Mouse (Mus musculus) liver, postnatal 0 days (tissue): ENCODE measurements at regions not wholly inside any gene's neighbourhood (a gene's known extent, or its start where the extent isn't known, plus 50 kb on each side); places are given as distances from the start of the nearest gene placed in this dataset.

Source experiments
- CTCF ChIP-seq: sonication (generic); IDR thresholded peaks from 2 replicates; pipeline ENCODE4 v1.5.1; 2016; ENCODE audit warnings: antibody characterized with exemption, low read depth
- EP300 ChIP-seq: IDR thresholded peaks from 2 replicates; pipeline ENCODE4 v1.6.1; 2016; ENCODE audit warnings: antibody characterized with exemption, low read depth, mild to moderate bottlenecking

- no peak for TF ChIP-seq EP300
- TF ChIP-seq CTCF = no peak
Observed at GRCm38 (mm10) chr1:183517236-183517635, 99.2 kb downstream of the Hhipl2 start.
